Comparison of ENCODE assay signal across 8 mouse cellular contexts in the genomic region with DNA sequence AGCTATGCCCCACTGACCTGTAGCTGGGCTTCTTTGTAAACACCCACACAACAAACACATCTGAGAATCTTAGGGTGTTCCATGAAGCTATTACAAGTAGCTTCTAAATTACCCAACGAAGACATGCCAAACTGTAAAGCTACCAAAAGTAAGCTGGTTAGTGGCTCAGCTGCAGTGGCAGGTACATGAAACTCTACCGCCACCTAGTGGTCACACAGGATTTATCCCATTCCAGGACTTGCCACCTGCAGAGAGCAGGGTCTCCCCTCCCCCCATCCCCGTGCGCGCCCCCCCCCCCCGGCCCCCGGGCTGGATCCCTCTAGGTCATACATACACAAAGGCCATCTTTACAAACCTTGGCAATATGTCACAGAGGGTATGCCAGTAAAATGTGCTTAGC.
DNase-seq lines count a peak whose midpoint lies in the region; ATAC-seq and TF ChIP-seq lines count a peak whose summit lies in the region.

No protein-coding gene starts in this region.

- no peaks in the 10 kb centered on the region for H3K9me3 ChIP-seq in kidney, embryonic 15.5 days (replicated peaks)
- no peaks in the 10 kb centered on the region for H3K9me3 ChIP-seq in hindbrain, embryonic 11.5 days (ENCODE audit: control insufficient read depth, low read length)
- no peaks in the 10 kb centered on the region for H3K9me3 ChIP-seq in midbrain, embryonic 14.5 days (ENCODE audit: control insufficient read depth, low read length)

- WGBS in kidney, embryonic 15.5 days = 1% methylated on average over 5 of the region's 7 CpGs
- 8% methylated on average over 5 of the region's 7 CpGs for WGBS in hindbrain, embryonic 11.5 days
- 4% methylated on average over 7 of the region's 7 CpGs for WGBS in midbrain, embryonic 14.5 days

- no peak for ATAC-seq in kidney, embryonic 15.5 days (replicated peaks; ENCODE audit: low FRiP score)
- no peak for ATAC-seq in hindbrain, embryonic 11.5 days (ENCODE audit: low FRiP score)
- no peak for ATAC-seq in midbrain, embryonic 14.5 days (ENCODE audit: low FRiP score, low TSS enrichment)

- no peak for TF ChIP-seq POLR2A in embryonic fibroblast, embryonic 13.5 days (IDR thresholded peaks at IDR 0.05; ENCODE audit: low read depth, low read length)

- no peak overlapping the region for H3K9ac ChIP-seq in kidney, embryonic 15.5 days
- no peak overlapping the region for H3K9ac ChIP-seq in hindbrain, embryonic 11.5 days (ENCODE audit: low read depth, low read length)
- no peak overlapping the region for H3K9ac ChIP-seq in midbrain, embryonic 14.5 days (replicated peaks; ENCODE audit: low read length)

- peak; percentile 45 for DNase-seq in kidney, adult 11 months
- DNase-seq in adrenal gland, postnatal 36 days = peak; percentile 69 to 79
- peak; percentile 84 for DNase-seq in hindbrain, embryonic 11.5 days (ENCODE audit: low spot score)
- DNase-seq in left cerebral cortex, adult 9 months (ENCODE audit: low spot score in 2 of 2) = peak; percentile 15 to 66
- DNase-seq in midbrain, embryonic 14.5 days = peak; percentile 93
- DNase-seq in spleen, postnatal 4 days (ENCODE audit: low spot score in 2 of 2) = peak; percentile 53 to 82

- no peak overlapping the region for H3K4me3 ChIP-seq in kidney, embryonic 15.5 days (replicated peaks)
- H3K4me3 ChIP-seq in embryonic fibroblast, embryonic 13.5 days (ENCODE audit: insufficient read depth, low read length) = no peak overlapping the region
- no peak overlapping the region for H3K4me3 ChIP-seq in hindbrain, embryonic 11.5 days (ENCODE audit: low read depth, low read length)
- no peak overlapping the region for H3K4me3 ChIP-seq in midbrain, embryonic 14.5 days (replicated peaks; ENCODE audit: low read depth, low read length)

- H3K27me3 ChIP-seq in kidney, embryonic 15.5 days = no peaks in the 10 kb centered on the region
- no peaks in the 10 kb centered on the region for H3K27me3 ChIP-seq in hindbrain, embryonic 11.5 days (ENCODE audit: control insufficient read depth, insufficient read depth, low read length)
- H3K27me3 ChIP-seq in midbrain, embryonic 14.5 days (ENCODE audit: control insufficient read depth, insufficient read depth, low read length) = no peaks in the 10 kb centered on the region

- H3K4me2 ChIP-seq in kidney, embryonic 15.5 days = no peak overlapping the region
- H3K4me2 ChIP-seq in hindbrain, embryonic 11.5 days (replicated peaks; ENCODE audit: low read depth, low read length) = no peak overlapping the region
- no peak overlapping the region for H3K4me2 ChIP-seq in midbrain, embryonic 14.5 days (ENCODE audit: low read length)

- TF ChIP-seq CTCF in embryonic fibroblast, embryonic 13.5 days (IDR thresholded peaks at IDR 0.05; ENCODE audit: borderline replicate concordance, insufficient read depth, low read length) = peak; percentile 60; the same call in 1 of the 2 replicates

- 0 out of 2 replicates have a peak, but pooled peaks cover 10% of the 10 kb centered on the region for H3K4me1 ChIP-seq in kidney, embryonic 15.5 days
- H3K4me1 ChIP-seq in embryonic fibroblast, embryonic 13.5 days (ENCODE audit: control insufficient read depth, insufficient read depth, low read length) = peaks cover 2% of the 10 kb centered on the region
- no peaks in the 10 kb centered on the region for H3K4me1 ChIP-seq in hindbrain, embryonic 11.5 days (replicated peaks; ENCODE audit: control insufficient read depth, insufficient read depth, low read length)
- H3K4me1 ChIP-seq in midbrain, embryonic 14.5 days (ENCODE audit: control insufficient read depth, insufficient read depth, low read length) = no peaks in the 10 kb centered on the region

- no peak overlapping the region for H3K27ac ChIP-seq in kidney, embryonic 15.5 days
- no peak overlapping the region for H3K27ac ChIP-seq in embryonic fibroblast, embryonic 13.5 days (ENCODE audit: insufficient read depth, low read length)
- no peak overlapping the region for H3K27ac ChIP-seq in hindbrain, embryonic 11.5 days (ENCODE audit: low read depth, low read length)
- no peak overlapping the region for H3K27ac ChIP-seq in midbrain, embryonic 14.5 days (replicated peaks; ENCODE audit: low read depth, low read length)

- no peaks in the 10 kb centered on the region for H3K36me3 ChIP-seq in kidney, embryonic 15.5 days
- no peaks in the 10 kb centered on the region for H3K36me3 ChIP-seq in hindbrain, embryonic 11.5 days (ENCODE audit: control insufficient read depth, insufficient read depth, low read length)
- no peaks in the 10 kb centered on the region for H3K36me3 ChIP-seq in midbrain, embryonic 14.5 days (ENCODE audit: control insufficient read depth, insufficient read depth, low read length)

Comparison
In these comparisons a context has a peak if more than half of its experiments do, and no peak if none do; other contexts are left out.
1. DNase-seq: peak in every context shown above with its lines; median percentile 93 in midbrain, embryonic 14.5 days; 84 in hindbrain, embryonic 11.5 days; 74 in adrenal gland, postnatal 36 days; 68 in spleen, postnatal 4 days; 45 in kidney, adult 11 months; 40 in left cerebral cortex, adult 9 months.